Mouse (Mus musculus) activated CD4-positive, CD25-positive, alpha-beta regulatory T cell, adult 9 weeks (primary cell): Measurements from ENCODE around the gene Olfr945. TPM values are rescaled to one million over a fixed set of nuclear protein-coding genes. Genes with fewer than 3 reads are reported as not detected.

ENCODE experiments used
- polyA plus RNA-seq: library from polyadenylated mRNA; unstranded; fragments of 100-300 nt; shearing (Covaris generic); gene quantifications from one replicate; pipeline ENCODE4 v1.2.1, GENCODE M21; 2017

Gene Olfr945
- not detected for polyA plus RNA-seq

GRCm38 (mm10) chr9:39276718-39277117 lies at the start of gene Olfr945:
TSS of gene Olfr945 (minus strand) at chr9:39276818.

GRCm38 (mm10) chr9:39325945-39326344 lies 49.3 kb upstream of the Olfr945 start, which contains the start of gene Olfr948:
TSS of gene Olfr948 (minus strand) at chr9:39326045.

GRCm38 (mm10) chr9:39249894-39250293 lies 26.7 kb downstream of the Olfr945 start, which contains the start of gene Olfr1537:
TSS of gene Olfr1537 (minus strand) at chr9:39249994.

Other genes with a start within 250 kb of the Olfr945 start
- not detected for gene Olfr937, start 211.9 kb downstream of the Olfr945 start, polyA plus RNA-seq
- not detected for gene Olfr938, start 197.9 kb downstream of the Olfr945 start, polyA plus RNA-seq
- not detected for gene Olfr27, start 148.7 kb downstream of the Olfr945 start, polyA plus RNA-seq
- gene Olfr943, start 110.5 kb downstream of the Olfr945 start, polyA plus RNA-seq = 0.05 TPM
- gene Olfr944, start 74.9 kb downstream of the Olfr945 start, polyA plus RNA-seq = not detected
- not detected for gene Olfr1537, start 26.8 kb downstream of the Olfr945 start, polyA plus RNA-seq
- gene Olfr948, start 49.2 kb upstream of the Olfr945 start, polyA plus RNA-seq = not detected
- not detected for gene Olfr951, start 110.6 kb upstream of the Olfr945 start, polyA plus RNA-seq
- gene Olfr952, start 150.3 kb upstream of the Olfr945 start, polyA plus RNA-seq = not detected
- gene Olfr954, start 179.9 kb upstream of the Olfr945 start, polyA plus RNA-seq = not detected
- gene Olfr955, start 195.1 kb upstream of the Olfr945 start, polyA plus RNA-seq = not detected
- gene Olfr44, start 217.2 kb upstream of the Olfr945 start, polyA plus RNA-seq = not detected
- gene Olfr957, start 239.0 kb upstream of the Olfr945 start, polyA plus RNA-seq = not detected